Mouse (Mus musculus) mouse embryonic stem cell (cell line): ENCODE results near the gene AI837181.

Experiments
- in situ Hi-C, 2 experiments: fragments of 300-500 bp; cut with MboI; formaldehyde crosslinking; loops; 1 replicate in 1 of 2; 3 replicates in 1 of 2; pipeline ENCODE4 v1.14.3; 2019 to 2020; ENCODE audit warnings: low sequenced_read_pairs in 2 of 2, low pct_unique_long_range_greater_than_20kb in 1 of 2, mixed read lengths in 1 of 2; ENCODE audit not compliant: unreplicated experiment in 1 of 2

Gene AI837181

DNA sequence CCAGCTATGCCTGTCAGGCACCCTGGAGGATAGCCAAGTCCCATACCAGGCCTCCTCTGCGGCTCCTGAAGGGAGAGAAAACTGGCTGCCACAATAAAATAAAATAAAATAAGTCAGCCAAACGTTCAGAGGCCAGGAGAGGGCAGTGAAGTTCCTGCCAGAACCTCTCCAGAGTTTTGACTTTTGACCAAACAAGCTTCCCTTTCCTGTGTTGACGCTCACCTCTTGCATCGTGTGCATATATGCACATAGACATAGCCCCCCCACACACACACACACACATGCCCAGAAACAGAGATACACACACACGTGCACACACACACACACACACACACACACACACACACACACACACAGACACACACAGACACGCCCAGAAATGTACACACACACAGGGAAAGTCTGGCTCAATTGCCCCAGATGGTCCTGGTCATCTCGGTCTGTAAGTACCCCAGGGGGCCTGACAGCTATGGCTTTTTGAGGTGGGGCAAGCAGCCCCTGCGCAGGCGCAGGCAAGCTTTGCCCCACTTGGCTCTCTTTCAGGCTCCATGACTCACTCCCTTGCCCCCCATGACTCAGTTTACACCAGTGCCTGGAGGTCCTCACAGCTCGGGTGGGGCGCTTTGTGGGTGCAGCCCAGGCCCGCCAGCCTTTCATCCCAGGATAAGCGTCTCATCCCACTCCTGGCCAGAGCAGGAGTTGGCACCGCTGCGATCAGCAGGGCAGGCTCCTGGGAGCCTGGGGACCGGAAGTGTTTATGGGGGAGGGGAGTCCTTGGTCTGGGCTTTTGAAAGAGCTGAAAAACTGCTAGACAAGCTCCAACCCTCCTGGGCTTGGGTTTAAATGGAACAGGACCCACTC, 8.3 kb downstream of the AI837181 start:
- in situ Hi-C loops, result no loop called here

- in situ Hi-C loops, result no loop called here
Observed at GRCm38 (mm10) chr19:5433951-5434350, 9.0 kb downstream of the AI837181 start.

GRCm38 (mm10) chr19:5444371-5444908, 19.5 kb downstream of the AI837181 start:
- in situ Hi-C loops, result no loop called here

GRCm38 (mm10) chr19:5444954-5445353, 20.0 kb downstream of the AI837181 start:
- in situ Hi-C loops, result no loop called here

- in situ Hi-C loops, result no loop called here
Observed at GRCm38 (mm10) chr19:5445747-5446146, 20.8 kb downstream of the AI837181 start.

DNA sequence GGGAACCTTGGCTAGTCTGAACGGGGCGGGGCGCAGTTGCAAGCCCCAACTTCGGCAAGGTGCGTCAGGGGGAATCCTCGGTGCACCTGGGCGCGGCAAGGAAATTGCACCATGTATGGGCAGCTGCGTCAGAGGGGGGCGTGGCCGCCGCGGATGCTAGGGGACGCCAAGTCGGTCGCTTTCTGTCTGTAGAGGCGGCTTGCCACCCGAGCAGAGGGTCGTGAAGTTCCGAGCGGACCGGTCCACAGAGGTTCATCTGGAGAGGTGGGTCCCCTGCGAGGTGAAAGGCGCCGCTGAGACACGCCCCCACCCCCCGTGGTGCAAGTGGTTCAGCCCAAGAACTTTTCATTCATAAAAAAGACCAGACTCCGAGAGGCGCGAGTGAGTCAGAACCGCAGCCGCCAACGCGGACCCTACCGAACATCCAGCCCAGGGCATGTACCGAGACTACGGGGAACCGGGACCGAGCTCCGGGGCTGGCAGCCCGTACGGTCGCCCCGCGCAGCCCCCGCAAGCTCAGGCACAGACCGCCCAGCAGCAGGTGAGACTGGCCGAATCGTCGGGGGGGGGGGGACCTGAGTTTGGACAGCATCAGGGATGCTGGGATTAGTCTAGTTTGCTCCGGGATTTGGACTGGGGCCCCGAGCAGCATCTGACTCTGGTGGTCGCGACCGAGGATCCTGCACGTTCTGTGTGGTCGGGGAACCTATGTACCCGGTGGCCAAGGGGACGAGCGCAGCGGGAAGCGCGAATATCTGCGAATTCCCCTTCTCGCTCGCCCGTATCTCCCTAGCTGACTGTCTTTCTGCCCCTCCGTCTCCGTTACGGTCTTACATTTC, 22.8 kb downstream of the AI837181 start, which contains the start of gene Fosl1:
Gene Fosl1, plus strand, starts transcription at position 33 of the 839 bp plus-strand sequence.
- in situ Hi-C loops, result no loop called here

DNA sequence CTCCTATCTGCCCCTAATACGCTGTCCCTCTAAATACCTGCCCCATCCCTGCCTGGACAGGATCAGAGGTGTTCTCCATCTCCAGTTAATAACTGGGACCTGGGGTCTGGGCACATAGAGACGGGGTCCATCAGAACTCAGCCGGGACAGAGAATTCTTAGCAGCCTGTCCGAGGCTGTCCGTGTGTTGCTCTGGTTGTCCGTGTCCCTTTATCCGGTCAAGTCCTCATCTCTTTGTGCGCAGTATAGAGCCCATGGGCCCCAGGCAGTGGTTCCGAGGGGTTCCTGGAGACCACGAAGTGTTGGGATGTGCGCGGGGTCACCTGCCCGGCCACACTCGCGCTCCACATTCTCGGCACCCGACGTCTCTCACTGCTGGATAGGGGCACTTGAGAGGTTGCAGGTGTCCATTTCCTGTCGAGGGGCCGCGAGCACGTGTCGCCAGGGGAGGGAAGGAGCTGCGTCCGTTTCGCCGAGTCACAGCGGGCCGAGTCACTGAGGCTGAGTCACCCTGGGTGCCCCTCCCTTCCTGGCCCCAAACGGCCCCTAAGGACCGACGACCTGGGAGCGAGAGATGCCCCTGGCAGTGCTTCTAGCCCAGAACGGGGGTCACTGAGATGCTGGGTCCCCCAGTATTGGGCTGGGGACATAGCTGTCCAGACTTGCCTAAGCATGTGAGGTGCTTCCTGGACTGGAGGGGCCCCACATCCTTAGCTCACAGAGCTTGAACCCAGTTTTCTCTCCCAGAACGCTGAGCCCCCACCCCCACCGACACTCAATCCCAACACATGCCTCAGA, 23.6 kb downstream of the AI837181 start:
- in situ Hi-C loops, result no loop called here

GRCm38 (mm10) chr19:5449673-5450072, 24.7 kb downstream of the AI837181 start:
- in situ Hi-C loops, result no loop called here

DNA sequence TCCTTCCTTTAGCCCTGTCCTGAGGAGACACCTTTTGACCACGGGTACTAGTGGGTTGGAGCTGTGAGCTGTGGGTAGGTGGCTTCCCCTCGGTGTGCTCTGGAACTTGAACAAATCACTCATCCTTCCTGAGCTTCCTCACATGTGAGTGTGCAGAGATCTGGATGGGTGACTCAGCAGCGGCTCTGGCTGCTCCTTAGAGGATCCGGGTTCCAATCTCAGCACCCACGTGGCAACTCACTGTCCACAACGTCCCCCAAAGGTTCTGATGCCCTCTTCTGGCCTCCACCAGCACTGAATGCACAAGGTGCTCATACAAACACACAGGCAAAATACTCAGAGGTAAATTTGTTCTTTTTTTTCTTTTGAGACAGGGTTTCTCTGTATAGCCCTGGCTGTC, 26.8 kb downstream of the AI837181 start:
- in situ Hi-C loops, result no loop called here

- in situ Hi-C loops, result no loop called here
Observed at GRCm38 (mm10) chr19:5455037-5455436, 30.1 kb downstream of the AI837181 start.

GRCm38 (mm10) chr19:5455568-5455967, 30.6 kb downstream of the AI837181 start:
- in situ Hi-C loops, result no loop called here

DNA sequence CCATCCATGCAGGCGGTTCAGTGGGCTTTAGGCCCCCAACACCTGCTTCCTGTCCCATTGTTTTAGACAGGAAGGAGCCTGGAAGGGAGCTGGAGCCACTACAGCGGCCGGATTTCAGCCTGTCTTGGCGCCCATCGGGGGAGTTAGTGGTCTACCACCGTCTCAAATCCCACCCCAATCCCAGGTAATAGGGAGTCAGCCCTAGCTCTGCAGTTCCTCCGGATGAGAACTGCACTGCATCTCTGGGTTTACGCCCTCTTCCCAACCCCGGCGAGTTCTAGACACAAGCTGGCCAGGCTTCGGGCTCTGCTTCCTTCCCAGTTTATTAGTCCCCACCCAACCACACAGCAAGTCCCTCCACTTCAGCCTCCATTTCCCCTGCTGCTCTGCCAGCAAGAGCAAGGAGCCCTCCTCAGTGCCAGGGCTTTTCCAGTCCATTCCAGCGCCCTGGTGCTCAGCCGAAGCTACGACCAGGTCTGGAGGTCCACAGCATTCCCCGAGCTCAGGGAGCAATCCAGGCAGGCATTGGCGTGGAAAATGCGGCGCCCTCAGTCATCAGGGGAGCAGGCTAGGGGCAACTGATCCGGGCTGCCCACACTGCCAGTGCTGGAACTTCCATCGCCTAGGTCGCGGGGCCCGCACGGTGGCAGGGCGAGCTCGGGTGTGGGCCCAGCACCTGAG, 31.4 kb downstream of the AI837181 start:
- in situ Hi-C loops, result no loop called here

DNA sequence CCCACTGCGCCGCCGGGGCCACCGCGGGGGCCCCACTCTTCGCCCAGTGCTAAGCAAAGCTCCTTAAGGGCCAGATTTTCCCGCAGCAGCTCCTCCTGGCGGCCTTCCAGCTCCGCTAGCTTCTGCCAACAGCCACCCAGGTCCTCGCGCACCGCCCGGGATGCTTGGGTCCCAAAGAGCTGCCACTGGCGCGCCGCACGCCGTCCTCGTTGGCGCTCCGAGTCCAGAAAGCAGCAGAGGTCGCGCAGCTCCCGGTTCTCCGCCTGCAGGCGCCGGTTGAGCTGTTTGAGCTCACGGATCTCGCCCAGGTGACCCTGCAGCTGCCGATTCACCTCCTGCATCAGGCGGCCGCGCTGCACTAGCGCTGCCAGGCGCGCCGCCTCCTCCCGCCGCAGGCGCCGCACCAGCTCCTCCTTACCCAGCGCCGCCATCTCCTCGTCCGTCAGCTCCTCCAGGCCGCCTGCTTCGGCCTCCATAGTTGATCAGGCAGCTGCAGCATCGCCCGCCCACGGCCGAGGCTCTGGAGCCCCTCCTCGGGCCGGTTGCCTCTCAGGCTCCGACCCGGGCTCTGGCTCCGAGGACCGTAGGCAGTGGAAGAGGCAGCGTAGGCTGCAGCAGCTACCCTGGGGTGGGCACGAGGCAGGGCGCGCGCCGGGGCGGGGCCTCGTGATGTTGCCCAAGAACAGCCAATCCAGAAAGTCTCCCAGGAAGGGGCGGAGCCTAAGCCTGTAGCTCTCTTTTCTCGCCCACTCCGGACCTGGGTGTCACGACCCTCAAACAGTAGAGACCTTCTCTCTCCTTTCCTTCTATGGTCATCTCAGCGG, 32.2 kb downstream of the AI837181 start:
- in situ Hi-C loops, result no loop called here

GRCm38 (mm10) chr19:5457746-5458442, 33.0 kb downstream of the AI837181 start, which contains the start of gene Ccdc85b:
Ccdc85b (minus strand) TSS chr19:5457894.
- in situ Hi-C loops, result no loop called here

DNA sequence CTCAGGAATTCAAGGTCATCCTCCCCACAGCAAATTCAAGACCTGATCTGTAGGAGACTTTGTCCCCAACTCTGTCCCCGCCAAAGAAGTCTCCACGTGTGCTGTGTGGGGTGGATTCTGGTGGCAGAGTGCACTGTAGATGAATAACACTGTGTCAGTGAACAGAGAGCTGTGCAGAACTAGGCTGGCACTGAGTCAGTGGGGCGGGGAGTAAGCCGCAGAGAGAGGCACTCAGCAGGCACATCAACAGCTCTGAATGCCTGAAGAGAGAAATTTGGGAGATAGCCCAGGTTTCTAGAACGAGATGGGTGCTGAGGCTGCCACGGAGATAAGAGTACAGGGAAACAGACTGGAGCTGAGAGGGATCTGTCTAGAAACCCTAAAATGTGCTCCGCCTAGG, 34.1 kb downstream of the AI837181 start:
- in situ Hi-C loops, result no loop called here

DNA sequence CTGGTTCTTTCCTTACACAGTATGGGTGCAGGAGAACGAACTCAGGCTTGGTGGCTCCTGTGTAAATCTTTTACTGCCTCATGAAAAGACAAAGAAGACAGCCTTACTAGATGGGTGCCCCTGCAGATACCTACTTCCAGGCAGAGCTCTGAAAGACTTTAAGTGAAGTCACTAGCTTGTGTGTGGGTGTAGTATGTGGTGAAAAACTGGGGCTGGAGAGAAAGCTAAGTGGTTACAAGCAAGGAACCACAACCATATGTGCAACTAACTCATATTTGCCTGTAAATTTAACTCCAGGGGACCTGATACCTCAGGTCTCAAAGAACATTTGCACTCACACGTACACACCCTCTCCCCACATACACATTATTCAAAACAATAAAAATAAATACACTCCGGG, 35.0 kb downstream of the AI837181 start:
- in situ Hi-C loops, result no loop called here
